Mouse (Mus musculus) small intestine, adult 2 months (tissue): ENCODE measurements around the gene Prss33.

Experiments used
- CTCF ChIP-seq: fragments of 200-500 bp; IDR thresholded peaks from 2 replicates; pipeline ENCODE4 v1.5.1; 2012; ENCODE audit warnings: low read depth, mild to moderate bottlenecking, control low read depth, inconsistent platforms, low read length, moderate library complexity, mixed read lengths; ENCODE audit not compliant: insufficient replicate concordance, insufficient read length; ENCODE audit errors: extremely low read depth
- POLR2A ChIP-seq: fragments of 200-500 bp; IDR thresholded peaks from 2 replicates; pipeline ENCODE4 v1.6.1; 2012; ENCODE audit warnings: low read depth, mild to moderate bottlenecking, control low read depth, inconsistent platforms, low read length, moderate library complexity

GRCm38 (mm10) chr17:23850028-23850427, 14.2 kb upstream of the Prss33 start:
- TF ChIP-seq POLR2A (no peak), CTCF (no peak)
